Mouse (Mus musculus) midbrain, embryonic 11.5 days (tissue): ENCODE results near the gene Ube2ql1. TPM values are rescaled to one million over a fixed set of nuclear protein-coding genes. Genes with fewer than 3 reads are reported as not detected.

Source experiments
- ATAC-seq: fragments of 200-750 bp; cut with Nextera tagmentation; 2 replicates; pipeline ENCODE4 v1.8.0; 2017; ENCODE audit warnings: moderate TSS enrichment, moderate library complexity; ENCODE audit not compliant: low FRiP score
- DNase-seq: peaks from one replicate; pipeline ENCODE4 v3.0.0; 2015; ENCODE audit warnings: low spot score; ENCODE audit errors: missing footprints
- H3K27ac ChIP-seq: fragments of 300-500 bp; sonication (generic); 2 replicates; pipeline ENCODE4 v1.5.1; 2014; ENCODE audit warnings: low read depth, low read length
- H3K27me3 ChIP-seq: fragments of 300-500 bp; sonication (generic); 2 replicates; pipeline ENCODE4 v1.6.1; 2014; ENCODE audit warnings: mild to moderate bottlenecking, low read length, moderate library complexity, mixed read lengths; ENCODE audit not compliant: control insufficient read depth, insufficient read depth
- H3K36me3 ChIP-seq: fragments of 300-500 bp; sonication (generic); 2 replicates; pipeline ENCODE4 v1.6.1; 2014; ENCODE audit warnings: mild to moderate bottlenecking, low read length, moderate library complexity, mixed read lengths; ENCODE audit not compliant: control insufficient read depth, insufficient read depth
- H3K4me1 ChIP-seq: fragments of 300-500 bp; sonication (generic); 2 replicates; pipeline ENCODE4 v1.6.1; 2014; ENCODE audit warnings: low read length; ENCODE audit not compliant: control insufficient read depth, insufficient read depth
- H3K4me2 ChIP-seq: fragments of 300-500 bp; sonication (generic); 2 replicates; pipeline ENCODE4 v1.6.1; 2014; ENCODE audit warnings: mild to moderate bottlenecking, moderate library complexity
- H3K4me3 ChIP-seq: fragments of 300-500 bp; sonication (generic); 2 replicates; pipeline ENCODE4 v1.5.1; 2014; ENCODE audit warnings: low read depth, low read length
- H3K9ac ChIP-seq: fragments of 300-500 bp; sonication (generic); 2 replicates; pipeline ENCODE4 v1.6.1; 2014; ENCODE audit warnings: low read length
- H3K9me3 ChIP-seq: fragments of 300-500 bp; sonication (generic); 2 replicates; pipeline ENCODE4 v1.6.1; 2016; ENCODE audit warnings: low read length; ENCODE audit not compliant: control insufficient read depth
- WGBS: fragments of 180-500 bp; shearing (Covaris S2); extraction: QIAGEN DNeasy Blood & Tissue Kit; methylation state at CpG from one replicate; pipeline ENCODE4 v1.1.7; 2014; 5-methylcytosine and 5-hydroxymethylcytosine counted together
- polyA plus RNA-seq: library from polyadenylated mRNA; unstranded; fragments of >200 nt; fragmentation: Nextera tagmentation; extraction: Ambion mirVana; gene quantifications from 2 replicates; pipeline ENCODE4 v1.2.1, GENCODE M21; 2014

Gene Ube2ql1
- polyA plus RNA-seq, 1 experiment from 2014 or later = 7.2 TPM

GRCm38 (mm10) chr13:69725376-69725775 lies 14.3 kb downstream of the Ube2ql1 start:
- H3K9ac ChIP-seq = no peak overlapping the region
- DNase-seq = no peak
- no peak overlapping the region for H3K4me3 ChIP-seq
- ATAC-seq = no peak
- WGBS = 95% methylated on average over 3 of the region's 3 CpGs
- H3K36me3 ChIP-seq = no peaks in the 10 kb centered on the region
- no peaks in the 10 kb centered on the region for H3K27me3 ChIP-seq
- H3K4me2 ChIP-seq = no peak overlapping the region
- no peaks in the 10 kb centered on the region for H3K4me1 ChIP-seq
- no peaks in the 10 kb centered on the region for H3K9me3 ChIP-seq
- H3K27ac ChIP-seq = no peak overlapping the region

GRCm38 (mm10) chr13:69721141-69721540 lies 18.5 kb downstream of the Ube2ql1 start:
- H3K4me3 ChIP-seq = no peak overlapping the region
- WGBS = 14% methylated on average over 6 of the region's 6 CpGs
- no peak overlapping the region for H3K4me2 ChIP-seq
- no peaks in the 10 kb centered on the region for H3K4me1 ChIP-seq
- no peaks in the 10 kb centered on the region for H3K9me3 ChIP-seq
- DNase-seq = no peak
- no peak overlapping the region for H3K27ac ChIP-seq
- H3K9ac ChIP-seq = no peak overlapping the region
- no peaks in the 10 kb centered on the region for H3K27me3 ChIP-seq
- no peak for ATAC-seq
- no peaks in the 10 kb centered on the region for H3K36me3 ChIP-seq

GRCm38 (mm10) chr13:69717860-69718598 lies 21.7 kb downstream of the Ube2ql1 start:
- no peak overlapping the region for H3K9ac ChIP-seq
- no peak overlapping the region for H3K27ac ChIP-seq
- ATAC-seq (0 out of 2 replicates have a peak, but pooled peaks have one; percentile 19), DNase-seq (no peak)
- H3K4me3 ChIP-seq = no peak overlapping the region
- H3K27me3 ChIP-seq = no peaks in the 10 kb centered on the region
- H3K4me1 ChIP-seq = no peaks in the 10 kb centered on the region
- WGBS = 21% methylated on average over 11 of the region's 11 CpGs
- no peaks in the 10 kb centered on the region for H3K9me3 ChIP-seq
- H3K4me2 ChIP-seq = no peak overlapping the region
- no peaks in the 10 kb centered on the region for H3K36me3 ChIP-seq

- Histone ChIP-seq H3K9ac (no peak overlapping the region), H3K9me3 (no peaks in the 10 kb centered on the region), H3K4me3 (no peak overlapping the region), H3K36me3 (no peaks in the 10 kb centered on the region), H3K27me3 (no peaks in the 10 kb centered on the region), H3K4me1 (no peaks in the 10 kb centered on the region), H3K27ac (no peak overlapping the region), H3K4me2 (no peak overlapping the region)
- no peak for DNase-seq
- ATAC-seq = no peak
- 91% methylated on average over 7 of the region's 7 CpGs for WGBS
These were observed 31.5 kb downstream of the Ube2ql1 start for GRCm38 (mm10) chr13:69708236-69708635.

GRCm38 (mm10) chr13:69707496-69707895 lies 32.2 kb downstream of the Ube2ql1 start:
- no peak for ATAC-seq

DNA sequence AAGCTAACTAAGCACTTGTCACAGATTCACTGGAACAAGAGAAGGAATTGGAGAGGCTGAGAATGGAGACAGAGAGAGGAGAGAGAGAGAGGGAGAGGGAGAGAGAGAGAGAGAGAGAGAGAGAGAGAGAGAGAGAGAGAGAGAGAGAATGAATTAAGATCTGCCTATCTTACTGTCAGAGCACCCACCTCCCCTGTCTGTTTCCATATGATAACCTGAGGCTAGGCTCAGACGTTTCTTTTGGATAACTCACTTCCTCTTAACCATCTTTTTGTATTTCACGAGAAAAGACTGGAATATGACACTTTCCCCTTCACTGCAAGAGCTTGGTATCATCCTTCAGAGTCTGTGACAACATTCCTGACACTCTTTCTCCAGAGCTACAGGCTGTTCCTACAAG lies 32.8 kb downstream of the Ube2ql1 start:
- WGBS = 71% methylated on average over 2 of the region's 2 CpGs
- ATAC-seq = no peak

More at GRCm38 (mm10) chr13:69707496-69707895, 32.2 kb downstream of the Ube2ql1 start:
- H3K9me3 ChIP-seq = no peaks in the 10 kb centered on the region
- H3K27me3 ChIP-seq = no peaks in the 10 kb centered on the region
- H3K4me3 ChIP-seq = no peak overlapping the region
- no peak overlapping the region for H3K27ac ChIP-seq
- H3K9ac ChIP-seq = no peak overlapping the region
- no peak overlapping the region for H3K4me2 ChIP-seq
- no peak for DNase-seq
- WGBS = 90% methylated on average over 12 of the region's 12 CpGs
- H3K4me1 ChIP-seq = no peaks in the 10 kb centered on the region
- no peaks in the 10 kb centered on the region for H3K36me3 ChIP-seq

GRCm38 (mm10) chr13:69703505-69703904 lies 36.2 kb downstream of the Ube2ql1 start:
- H3K27me3 ChIP-seq = no peaks in the 10 kb centered on the region
- H3K4me2 ChIP-seq = no peak overlapping the region
- H3K36me3 ChIP-seq = no peaks in the 10 kb centered on the region
- ATAC-seq (no peak), DNase-seq (no peak)
- no peaks in the 10 kb centered on the region for H3K9me3 ChIP-seq
- no peak overlapping the region for H3K4me3 ChIP-seq
- no peak overlapping the region for H3K27ac ChIP-seq
- H3K4me1 ChIP-seq = no peaks in the 10 kb centered on the region
- WGBS = 22% methylated on average over 11 of the region's 11 CpGs
- H3K9ac ChIP-seq = no peak overlapping the region

More for the DNA sequence above, 32.8 kb downstream of the Ube2ql1 start:
- no peaks in the 10 kb centered on the region for H3K9me3 ChIP-seq
- no peak for DNase-seq
- no peak overlapping the region for H3K4me2 ChIP-seq
- no peaks in the 10 kb centered on the region for H3K36me3 ChIP-seq
- H3K4me3 ChIP-seq = no peak overlapping the region
- H3K27ac ChIP-seq = no peak overlapping the region
- H3K9ac ChIP-seq = no peak overlapping the region
- H3K27me3 ChIP-seq = no peaks in the 10 kb centered on the region
- H3K4me1 ChIP-seq = no peaks in the 10 kb centered on the region

DNA sequence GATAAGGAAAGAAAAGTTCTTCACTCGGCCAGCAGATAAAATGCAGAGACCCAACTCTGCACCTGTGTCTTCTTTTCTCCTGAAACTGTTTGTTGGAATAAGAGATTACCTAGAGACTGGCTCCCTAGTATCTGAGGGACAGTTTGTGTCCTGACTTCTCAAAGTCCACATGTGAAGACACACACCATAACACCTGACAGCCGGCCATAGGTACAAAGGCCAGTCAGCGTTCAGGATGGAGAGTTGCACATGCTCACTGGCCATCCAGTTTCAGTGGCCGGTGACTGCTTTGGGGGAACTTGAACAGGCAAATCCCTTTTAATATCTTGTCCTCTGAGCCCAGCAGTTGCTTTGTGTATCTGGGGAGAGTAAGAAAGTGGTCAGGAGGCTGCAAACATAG lies 38.3 kb downstream of the Ube2ql1 start:
- no peak overlapping the region for H3K9ac ChIP-seq
- ATAC-seq (no peak), DNase-seq (no peak)
- H3K4me2 ChIP-seq = no peak overlapping the region
- no peaks in the 10 kb centered on the region for H3K9me3 ChIP-seq
- H3K4me1 ChIP-seq = no peaks in the 10 kb centered on the region
- no peak overlapping the region for H3K27ac ChIP-seq
- no peak overlapping the region for H3K4me3 ChIP-seq
- WGBS = 79% methylated on average over 4 of the region's 4 CpGs
- H3K27me3 ChIP-seq = no peaks in the 10 kb centered on the region
- H3K36me3 ChIP-seq = no peaks in the 10 kb centered on the region

DNA sequence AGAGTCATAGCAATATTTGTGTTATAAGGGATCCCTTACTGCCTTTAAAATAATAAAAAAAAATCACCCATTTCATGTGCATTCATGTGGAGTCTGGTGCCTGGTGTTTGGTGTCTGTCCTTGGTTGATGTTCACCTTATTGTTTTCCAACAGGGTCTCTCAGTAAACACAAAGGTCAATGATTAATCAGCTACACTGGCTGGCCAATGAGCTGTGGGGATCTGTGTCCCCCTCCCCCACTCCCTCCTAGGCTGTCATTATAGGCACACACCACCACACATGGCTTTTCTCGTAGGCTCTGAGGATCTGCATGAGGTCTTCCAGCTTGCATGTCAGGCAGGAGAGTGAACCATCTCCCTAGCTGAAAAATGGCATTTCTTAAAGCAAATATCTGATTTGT lies 38.9 kb downstream of the Ube2ql1 start:
- no peaks in the 10 kb centered on the region for H3K27me3 ChIP-seq
- 56% methylated on average over 1 of the region's 1 CpGs for WGBS
- H3K4me2 ChIP-seq = no peak overlapping the region
- no peak overlapping the region for H3K27ac ChIP-seq
- H3K9me3 ChIP-seq = no peaks in the 10 kb centered on the region
- no peak for DNase-seq
- no peaks in the 10 kb centered on the region for H3K4me1 ChIP-seq
- no peak overlapping the region for H3K9ac ChIP-seq
- H3K4me3 ChIP-seq = no peak overlapping the region
- no peak for ATAC-seq
- H3K36me3 ChIP-seq = no peaks in the 10 kb centered on the region
